Mouse (Mus musculus) E14TG2a.4 (cell line): ENCODE results near the gene Comt.

Source experiments
- CTCF ChIP-seq: conservative IDR thresholded peaks from 2 replicates; pipeline ENCODE4 v1.5.1; 2014; ENCODE audit warnings: low read length
- NANOG ChIP-seq: IDR thresholded peaks from 2 replicates; pipeline ENCODE4 v1.6.1; 2014; ENCODE audit warnings: borderline replicate concordance, low read length, mixed read lengths

DNA sequence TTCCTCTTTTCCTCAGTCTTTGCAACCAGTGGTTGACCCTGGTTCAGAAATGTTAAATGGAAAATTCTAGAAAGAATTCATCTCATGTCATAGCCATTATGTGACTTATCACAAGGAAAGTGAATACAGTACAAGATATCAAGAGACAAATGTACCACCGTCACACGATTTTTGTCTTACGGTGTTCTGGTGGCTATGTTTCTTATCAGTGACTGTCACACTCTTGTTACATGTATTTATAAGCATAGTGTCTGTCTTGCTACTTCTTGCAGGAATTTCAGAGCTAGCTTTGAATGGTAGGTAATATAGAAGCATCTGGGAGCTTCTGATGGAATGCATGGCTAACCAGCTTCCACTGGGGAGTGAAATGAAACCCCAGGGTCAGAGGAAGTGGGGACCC, 56.5 kb downstream of the Comt start:
- TF ChIP-seq CTCF (no peak), NANOG (no peak)
